Mouse (Mus musculus): ENCODE data around the gene Ap1m1.

DNA sequence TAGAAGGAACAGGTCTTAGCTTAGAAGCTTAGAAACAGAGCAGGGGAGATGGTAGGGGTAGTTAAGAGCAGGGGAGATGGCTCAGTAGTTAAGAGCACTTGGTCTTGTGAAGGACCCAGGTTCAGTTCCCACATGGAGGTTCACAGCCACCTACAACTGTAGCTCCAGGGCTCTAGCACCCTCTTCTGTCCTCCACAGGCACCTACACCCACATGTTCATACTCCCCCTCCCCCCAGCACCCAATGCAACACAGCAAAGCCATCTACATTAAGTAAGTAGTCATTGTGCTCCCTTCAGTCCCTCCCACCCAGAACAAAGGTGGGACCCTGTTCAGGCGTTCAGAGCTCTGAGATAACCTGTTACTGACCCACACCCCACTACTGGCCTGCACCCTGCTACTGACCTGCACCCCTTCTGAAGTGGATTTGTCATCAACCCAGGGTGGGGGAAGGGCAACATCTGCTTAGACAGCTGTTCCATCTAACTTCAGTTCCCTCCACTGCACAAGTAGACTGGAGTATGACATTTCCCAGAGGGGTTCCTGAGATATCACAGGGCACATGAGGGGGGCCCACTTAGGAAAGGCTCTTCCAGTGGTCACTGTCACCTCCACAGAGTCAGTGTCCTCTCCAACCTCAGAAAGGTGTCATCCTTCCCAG lies 33.4 kb downstream of the Ap1m1 start:
- TF ChIP-seq GATA1 (IDR thresholded peaks at IDR 0.05; ENCODE audit: borderline replicate concordance, low read length) (no peak), FLI1 (IDR thresholded peaks at IDR 0.05; ENCODE audit: low read length) (no peak)
